Mouse (Mus musculus): Measurements from ENCODE around the gene Dusp2.

- no peak for TF ChIP-seq CTCF (IDR thresholded peaks at IDR 0.05; ENCODE audit: borderline replicate concordance, control insufficient read depth, extremely low read depth, insufficient read depth, low read length, poor library complexity)
- TF ChIP-seq POLR2A (IDR thresholded peaks at IDR 0.05; ENCODE audit: control insufficient read depth, extremely low read depth, insufficient read depth, low read length, poor library complexity), result no peak
Measured at GRCm38 (mm10) chr2:127316431-127316830, 19.5 kb upstream of the Dusp2 start.

All from thymus, adult 2 months (tissue).